Mouse (Mus musculus): Measurements from ENCODE around the gene Cd109. TPM values are rescaled to one million over a fixed set of nuclear protein-coding genes. Genes with fewer than 3 reads are reported as not detected.

Cd109 gene
- 0.16 and 0.27 TPM in 2 replicates for polyA plus RNA-seq (2015; fragmentation: Nextera tagmentation; extraction: Ambion mirVana)

- Histone ChIP-seq H3K9ac (no peak within 1 kb of the TSS), H3K4me1 (replicated peaks) (0 out of 2 replicates have a peak, but pooled peaks cover 3% of the 10 kb centered on the region), H3K4me3 (replicated peaks) (peak within 1 kb of the TSS; percentile 50), H3K36me3 (no peaks in the 10 kb centered on the region), H3K9me3 (replicated peaks) (no peaks in the 10 kb centered on the region), H3K4me2 (peak within 1 kb of the TSS; percentile 64), H3K27me3 (peaks cover 46% of the 10 kb centered on the region), H3K27ac (no peak within 1 kb of the TSS)
- WGBS (ENCODE audit: insufficient replicate concordance): 2% methylated on average over 43 of the region's 43 CpGs
- DNase-seq (no peak), ATAC-seq (ENCODE audit: low read depth) (no peak)
Measured at GRCm38 (mm10) chr9:78615401-78616021, at the start of gene Cd109. Cd109 (plus strand) TSS chr9:78615546.

- Histone ChIP-seq H3K27me3 (no peaks in the 10 kb centered on the region), H3K36me3 (peaks cover 6% of the 10 kb centered on the region), H3K9ac (no peak overlapping the region), H3K27ac (no peak overlapping the region), H3K4me3 (replicated peaks) (no peak overlapping the region), H3K9me3 (replicated peaks) (no peaks in the 10 kb centered on the region), H3K4me1 (replicated peaks) (no peaks in the 10 kb centered on the region), H3K4me2 (no peak overlapping the region)
- no peak for DNase-seq
- whole genome bisulfite sequencing (ENCODE audit: insufficient replicate concordance): 86% methylated on average over 9 of the region's 9 CpGs
- no peak for ATAC-seq (ENCODE audit: low read depth)
Measured at GRCm38 (mm10) chr9:78569934-78570333, 45.4 kb upstream of the Cd109 start.

GRCm38 (mm10) chr9:78576466-78576865 is 38.9 kb upstream of the Cd109 start:
- ATAC-seq (ENCODE audit: low read depth) (no peak), DNase-seq (no peak)
- peaks cover 6% of the 10 kb centered on the region for H3K36me3 ChIP-seq
- no peaks in the 10 kb centered on the region for H3K4me1 ChIP-seq (replicated peaks)
- no peak overlapping the region for H3K9ac ChIP-seq
- no peak overlapping the region for H3K27ac ChIP-seq
- H3K4me2 ChIP-seq: no peak overlapping the region
- H3K4me3 ChIP-seq (replicated peaks): no peak overlapping the region
- no peaks in the 10 kb centered on the region for H3K9me3 ChIP-seq (replicated peaks)
- no peaks in the 10 kb centered on the region for H3K27me3 ChIP-seq
- 80% methylated on average over 5 of the region's 5 CpGs for WGBS (ENCODE audit: insufficient replicate concordance)

GRCm38 (mm10) chr9:78578824-78579223 is 36.5 kb upstream of the Cd109 start:
- H3K9me3 ChIP-seq (replicated peaks): no peaks in the 10 kb centered on the region
- peaks cover 6% of the 10 kb centered on the region for H3K36me3 ChIP-seq
- DNase-seq (no peak), ATAC-seq (ENCODE audit: low read depth) (no peak)
- WGBS (ENCODE audit: insufficient replicate concordance): 59% methylated on average over 7 of the region's 7 CpGs
- H3K9ac ChIP-seq: no peak overlapping the region
- no peaks in the 10 kb centered on the region for H3K27me3 ChIP-seq
- no peak overlapping the region for H3K4me2 ChIP-seq
- H3K4me1 ChIP-seq (replicated peaks): no peaks in the 10 kb centered on the region
- no peak overlapping the region for H3K4me3 ChIP-seq (replicated peaks)
- no peak overlapping the region for H3K27ac ChIP-seq

GRCm38 (mm10) chr9:78579644-78580396 is 35.5 kb upstream of the Cd109 start:
- H3K27ac ChIP-seq: no peak overlapping the region
- ATAC-seq (ENCODE audit: low read depth): no peak

GRCm38 (mm10) chr9:78587218-78587883 is 28.0 kb upstream of the Cd109 start:
- Histone ChIP-seq H3K4me3 (replicated peaks) (peak overlapping the region; percentile 77), H3K27ac (peak overlapping the region; percentile 47), H3K27me3 (no peaks in the 10 kb centered on the region), H3K4me2 (peak overlapping the region; percentile 85), H3K9me3 (replicated peaks) (no peaks in the 10 kb centered on the region), H3K9ac (peak overlapping the region; percentile 79), H3K36me3 (no peaks in the 10 kb centered on the region), H3K4me1 (replicated peaks) (peaks cover 37% of the 10 kb centered on the region)
- no peak for DNase-seq
- ATAC-seq (ENCODE audit: low read depth): peak; percentile 28; the same call in 1 of the 2 replicates
- under 1% methylated on average over 31 of the region's 31 CpGs for WGBS (ENCODE audit: insufficient replicate concordance)

More at GRCm38 (mm10) chr9:78579644-78580396, 35.5 kb upstream of the Cd109 start:
- Histone ChIP-seq H3K9me3 (replicated peaks) (no peaks in the 10 kb centered on the region), H3K4me1 (replicated peaks) (peaks cover 9% of the 10 kb centered on the region), H3K4me2 (no peak overlapping the region), H3K27me3 (no peaks in the 10 kb centered on the region), H3K36me3 (peaks cover 6% of the 10 kb centered on the region), H3K9ac (no peak overlapping the region), H3K4me3 (replicated peaks) (no peak overlapping the region)
- DNase-seq: no peak
- 71% methylated on average over 10 of the region's 10 CpGs for WGBS (ENCODE audit: insufficient replicate concordance)

- Histone ChIP-seq H3K4me2 (peak within 1 kb of the TSS; percentile 85), H3K4me1 (replicated peaks) (peaks cover 37% of the 10 kb centered on the region), H3K9me3 (replicated peaks) (no peaks in the 10 kb centered on the region), H3K27me3 (no peaks in the 10 kb centered on the region), H3K27ac (peak within 1 kb of the TSS; percentile 47), H3K9ac (peak within 1 kb of the TSS; percentile 79), H3K4me3 (replicated peaks) (peak within 1 kb of the TSS; percentile 77), H3K36me3 (no peaks in the 10 kb centered on the region)
- ATAC-seq (ENCODE audit: low read depth): peak; percentile 98
- DNase-seq: peak; percentile 94
- 0% methylated on average over 27 of the region's 27 CpGs for WGBS (ENCODE audit: insufficient replicate concordance)
Measured at GRCm38 (mm10) chr9:78587914-78588313, 27.4 kb upstream of the Cd109 start, which contains the start of gene Slc17a5. Slc17a5 (minus strand) TSS chr9:78588041.

- peaks cover 37% of the 10 kb centered on the region for H3K4me1 ChIP-seq (replicated peaks)
- 21% methylated on average over 10 of the region's 10 CpGs for WGBS (ENCODE audit: insufficient replicate concordance)
- no peaks in the 10 kb centered on the region for H3K36me3 ChIP-seq
- H3K4me2 ChIP-seq: peak overlapping the region; percentile 85
- DNase-seq (no peak), ATAC-seq (ENCODE audit: low read depth) (peak; percentile 24)
- no peaks in the 10 kb centered on the region for H3K9me3 ChIP-seq (replicated peaks)
- peak overlapping the region; percentile 41 for H3K9ac ChIP-seq
- H3K4me3 ChIP-seq (replicated peaks): peak overlapping the region; percentile 77
- H3K27ac ChIP-seq: no peak overlapping the region
- no peaks in the 10 kb centered on the region for H3K27me3 ChIP-seq
Measured at GRCm38 (mm10) chr9:78588411-78589033, 26.8 kb upstream of the Cd109 start.

- Histone ChIP-seq H3K4me1 (replicated peaks) (peaks cover 29% of the 10 kb centered on the region), H3K4me2 (no peak overlapping the region), H3K9ac (no peak overlapping the region), H3K4me3 (replicated peaks) (no peak overlapping the region), H3K27me3 (no peaks in the 10 kb centered on the region), H3K36me3 (no peaks in the 10 kb centered on the region), H3K9me3 (replicated peaks) (no peaks in the 10 kb centered on the region), H3K27ac (no peak overlapping the region)
- 78% methylated on average over 2 of the region's 2 CpGs for WGBS (ENCODE audit: insufficient replicate concordance)
- ATAC-seq (ENCODE audit: low read depth): no peak
- DNase-seq: no peak
Measured at GRCm38 (mm10) chr9:78590471-78590870, 24.9 kb upstream of the Cd109 start.

GRCm38 (mm10) chr9:78595257-78595656 is 20.1 kb upstream of the Cd109 start:
- Histone ChIP-seq H3K4me3 (replicated peaks) (no peak overlapping the region), H3K4me1 (replicated peaks) (peaks cover 7% of the 10 kb centered on the region), H3K9ac (no peak overlapping the region), H3K36me3 (no peaks in the 10 kb centered on the region), H3K4me2 (no peak overlapping the region), H3K27ac (no peak overlapping the region), H3K27me3 (no peaks in the 10 kb centered on the region), H3K9me3 (replicated peaks) (no peaks in the 10 kb centered on the region)
- ATAC-seq (ENCODE audit: low read depth) (no peak), DNase-seq (no peak)
- 34% methylated on average over 3 of the region's 3 CpGs for WGBS (ENCODE audit: insufficient replicate concordance)
